Mouse (Mus musculus): Measurements from ENCODE around the gene H2-Q1.
"Not testable (repeated sequence)": the region's sequence is repeated elsewhere in the genome, so short reads cannot be mapped to it uniquely, and the experiment has no call there.

Gene H2-Q1
- long read RNA-seq, experiment 1, result 0 reads
- long read RNA-seq, experiment 2, result 0 reads

DNA sequence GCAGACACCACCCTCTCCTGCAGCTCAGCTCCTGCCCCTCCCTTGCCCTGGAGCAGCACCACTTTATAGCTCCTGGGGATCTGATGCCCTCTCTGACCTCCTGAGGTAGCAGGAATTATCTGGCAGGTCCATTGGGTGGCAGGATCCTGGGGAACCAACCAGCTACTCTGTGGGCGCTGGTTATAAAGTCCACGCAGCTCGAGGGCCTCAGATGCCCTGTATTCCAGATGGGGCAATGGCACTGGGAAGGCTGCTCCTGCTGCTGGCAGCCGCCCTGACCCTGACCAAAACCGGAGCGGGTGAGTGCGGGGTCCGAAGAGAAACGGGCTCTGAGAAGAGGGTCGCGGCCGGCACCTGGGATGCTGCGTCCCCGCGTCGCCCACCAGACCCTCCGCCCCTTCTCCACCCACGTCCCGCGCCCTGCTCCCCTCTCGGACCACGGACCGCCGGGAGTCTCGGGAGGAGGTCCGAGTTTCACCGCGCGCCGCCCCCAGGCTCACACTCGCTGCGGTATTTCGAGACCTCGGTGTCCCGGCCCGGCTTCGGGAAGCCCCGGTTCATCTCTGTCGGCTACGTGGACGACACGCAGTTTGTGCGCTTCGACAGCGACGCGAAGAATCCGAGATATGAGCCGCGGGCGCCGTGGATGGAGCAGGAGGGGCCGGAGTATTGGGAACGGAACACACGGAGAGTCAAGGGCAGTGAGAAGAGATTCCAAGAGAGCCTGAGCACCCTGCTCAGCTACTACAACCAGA, at the start of gene H2-Q1:
TSS of gene H2-Q1 (plus strand) at position 79 of the 755 bp plus-strand sequence.
- intact Hi-C loops (cut with DNase I), result no loop called here

GRCm38 (mm10) chr17:35272249-35272648, 48.0 kb upstream of the H2-Q1 start:
- intact Hi-C loops (cut with DNase I), result no loop called here

- intact Hi-C loops (cut with DNase I), result loop anchor here (2.0 kb wide), 1 partner anchor 16 kb away; no protein-coding TSS in a partner anchor
Measured at GRCm38 (mm10) chr17:35274770-35275169, 45.4 kb upstream of the H2-Q1 start.

GRCm38 (mm10) chr17:35276304-35276864, 43.8 kb upstream of the H2-Q1 start:
- intact Hi-C loops (cut with DNase I), result no loop called here

DNA sequence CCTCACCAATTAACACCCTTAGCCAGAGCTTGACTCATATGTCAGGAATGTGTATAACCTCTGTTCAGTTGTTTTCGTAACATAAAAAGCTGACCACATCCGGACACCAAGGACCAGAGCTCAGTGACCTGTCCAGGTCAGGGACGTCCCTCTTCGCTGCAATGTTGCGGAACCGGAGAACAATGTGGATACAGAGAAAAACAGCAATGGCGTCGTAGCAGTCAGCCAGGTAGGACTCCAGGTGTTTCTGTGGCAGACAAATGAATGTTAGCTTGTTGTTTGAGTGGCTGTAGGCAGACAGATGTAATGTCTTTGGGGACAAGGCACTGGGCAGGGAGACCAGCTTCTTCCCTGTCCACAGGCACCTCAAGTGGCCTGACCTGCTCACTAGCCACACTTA, 42.2 kb upstream of the H2-Q1 start:
- intact Hi-C loops (cut with DNase I), result no loop called here

GRCm38 (mm10) chr17:35278957-35279688, 41.1 kb upstream of the H2-Q1 start:
- intact Hi-C loops (cut with DNase I), result no loop called here

DNA sequence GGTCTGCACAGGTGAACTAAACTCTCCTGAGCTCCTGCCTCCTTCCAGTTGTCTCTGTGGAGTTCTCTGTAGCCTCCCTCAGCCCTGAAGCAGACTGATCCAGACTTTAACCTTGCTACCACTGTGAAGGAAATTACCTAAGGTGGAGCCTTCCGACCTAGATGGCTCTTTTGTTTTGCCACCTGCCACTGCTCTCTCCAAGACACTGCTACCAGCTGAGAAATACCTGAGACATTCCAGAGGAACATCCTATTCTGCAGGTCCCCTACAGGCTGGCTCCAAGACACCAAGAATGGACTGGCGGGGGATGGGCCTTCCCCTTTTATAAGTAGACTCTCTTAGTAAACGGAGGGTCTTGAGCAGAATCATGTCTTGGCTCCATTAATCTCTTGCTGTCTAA, 39.9 kb upstream of the H2-Q1 start:
- intact Hi-C loops (cut with DNase I), result no loop called here

DNA sequence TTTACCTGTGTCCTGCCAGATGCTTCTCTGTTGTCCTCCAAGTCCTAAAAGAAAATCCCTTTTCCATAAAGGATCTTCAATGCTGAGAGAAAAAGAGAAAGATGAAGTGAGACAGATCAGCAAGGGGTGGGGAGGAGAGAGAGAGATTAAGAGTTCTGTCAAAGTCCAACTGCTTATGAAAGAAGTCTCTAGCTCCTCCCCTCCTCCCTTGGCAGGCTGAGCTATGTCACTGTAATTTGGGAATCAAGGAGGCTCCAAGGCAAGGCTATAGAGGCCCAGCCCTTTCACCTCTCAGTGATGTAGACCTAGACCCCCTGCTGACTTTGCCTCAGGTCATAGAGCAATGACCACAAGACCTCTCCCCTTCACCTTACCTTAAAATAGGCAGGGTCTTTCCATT, 34.8 kb upstream of the H2-Q1 start:
- intact Hi-C loops (cut with DNase I), result no loop called here

GRCm38 (mm10) chr17:35295796-35296195, 24.4 kb upstream of the H2-Q1 start:
- intact Hi-C loops (cut with DNase I), result not testable (repeated sequence)

- intact Hi-C loops (cut with DNase I), result not testable (repeated sequence)
Measured at GRCm38 (mm10) chr17:35300261-35300945, 19.8 kb upstream of the H2-Q1 start.

DNA sequence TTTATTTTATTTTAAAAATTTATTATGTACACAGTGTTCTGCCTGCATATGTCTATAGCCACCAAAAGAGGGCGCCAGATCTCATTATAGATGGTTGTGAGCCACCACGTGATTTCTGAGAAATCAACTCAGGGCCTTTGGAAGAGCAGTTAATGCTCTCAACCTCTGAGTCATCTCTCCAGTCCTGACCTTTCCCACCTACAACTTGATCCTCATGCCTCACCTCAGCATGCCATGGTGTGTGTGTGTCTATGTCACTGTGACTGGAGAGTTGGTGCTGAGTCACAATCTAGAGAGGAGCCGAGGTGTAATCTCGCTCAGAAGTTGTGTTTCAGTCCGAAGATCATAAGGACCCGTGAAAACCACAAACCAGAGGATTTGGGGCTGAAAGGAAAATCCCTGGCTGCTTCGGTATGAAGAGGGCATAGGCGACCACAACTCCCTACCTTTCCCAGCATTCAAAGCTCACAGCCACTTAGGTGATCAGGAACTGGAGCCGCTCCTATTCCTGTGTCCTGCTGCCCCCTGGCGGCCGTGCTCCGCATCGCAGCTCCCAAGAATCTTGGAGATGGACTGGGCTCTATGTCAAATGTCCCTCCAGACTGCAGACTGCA, 18.5 kb upstream of the H2-Q1 start:
- intact Hi-C loops (cut with DNase I), result loop anchor here (1.0 kb wide), 1 partner anchor 1336 kb away; no protein-coding TSS in a partner anchor

DNA sequence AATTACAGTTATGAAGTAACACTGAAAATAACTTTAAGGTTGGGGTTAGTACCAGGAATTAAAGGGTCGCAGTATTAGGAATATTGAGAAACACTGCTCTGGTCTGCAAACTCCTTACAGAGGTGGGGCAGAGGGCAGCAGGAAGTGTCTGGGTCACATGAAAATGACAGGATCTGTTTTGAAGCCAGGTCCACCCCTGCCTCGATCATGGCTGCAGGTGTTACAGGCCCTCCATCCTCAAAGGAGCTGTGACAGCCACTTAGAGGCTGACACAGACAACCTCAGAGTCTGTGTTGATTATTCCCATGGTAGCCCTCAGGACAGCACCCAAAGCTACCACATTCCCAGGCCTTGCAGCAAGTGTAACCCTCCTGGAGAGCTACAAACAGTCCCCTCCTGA, 16.9 kb upstream of the H2-Q1 start:
- intact Hi-C loops (cut with DNase I), result no loop called here

DNA sequence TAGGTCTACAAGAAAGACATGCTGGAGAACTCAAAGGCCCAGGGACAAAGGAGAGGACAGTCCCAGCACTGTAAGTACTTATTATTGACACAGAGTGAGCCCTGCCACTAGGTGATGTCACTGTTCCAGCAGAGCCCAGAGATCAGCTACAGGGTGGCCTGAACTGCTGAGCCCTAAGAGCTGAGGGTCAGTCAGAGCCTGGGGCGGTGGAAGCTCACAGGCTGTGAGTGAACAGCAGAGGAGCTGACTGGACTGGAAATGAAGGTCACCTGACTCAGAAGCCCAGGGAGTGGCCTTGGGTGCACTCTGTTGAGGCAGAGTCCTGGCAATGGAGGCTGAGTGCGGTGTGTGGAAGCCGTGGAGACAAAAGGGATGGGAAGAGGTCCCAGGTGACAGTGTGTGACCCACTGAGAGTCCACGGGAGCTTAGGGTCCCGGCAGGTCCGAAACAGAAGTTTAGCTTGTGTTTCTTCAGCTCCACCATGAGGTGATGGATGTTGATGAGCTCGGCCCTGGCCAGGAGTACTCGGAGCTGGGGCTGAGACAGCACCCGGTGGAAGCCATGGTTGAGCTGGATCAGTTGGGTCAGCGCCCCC, 16.4 kb upstream of the H2-Q1 start:
- intact Hi-C loops (cut with DNase I), result no loop called here

DNA sequence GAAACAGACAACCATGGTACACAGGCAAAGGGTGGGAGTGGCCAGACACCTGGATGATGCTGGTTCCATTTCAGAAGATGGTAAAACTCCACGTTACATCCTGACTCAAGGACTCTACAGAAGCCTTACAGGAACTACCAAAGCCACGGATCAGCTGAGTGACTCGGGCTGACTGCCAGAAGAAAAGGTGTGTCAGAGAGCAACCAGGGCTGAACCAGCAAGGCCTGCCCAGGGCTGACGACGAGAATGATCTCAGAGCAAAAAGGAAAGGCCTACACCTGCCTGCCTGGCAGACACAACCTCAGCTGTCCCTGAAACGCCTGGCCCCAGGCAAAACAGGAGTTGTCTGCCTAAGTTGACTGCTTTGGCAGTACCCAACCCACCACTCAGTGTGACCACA, 15.7 kb upstream of the H2-Q1 start:
- intact Hi-C loops (cut with DNase I), result no loop called here

DNA sequence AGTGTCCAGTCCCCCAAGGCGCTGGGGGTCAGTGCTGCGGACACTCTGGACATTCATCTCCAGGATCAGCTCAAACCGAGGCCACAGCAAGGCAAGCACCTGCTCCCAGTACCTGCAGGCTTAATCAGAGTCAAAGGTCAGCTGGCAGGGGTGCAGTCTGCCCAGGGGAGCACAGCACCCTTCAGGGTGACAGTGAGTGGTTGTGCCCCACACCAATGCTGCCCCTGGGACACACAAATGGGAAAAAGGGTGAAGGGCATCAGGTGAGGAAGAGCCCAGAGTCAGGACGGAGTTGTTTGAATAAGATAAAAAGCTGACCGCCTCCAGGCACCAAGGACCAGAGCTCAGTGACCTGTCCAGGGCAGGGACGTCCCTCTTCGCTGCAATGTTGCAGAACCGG, 15.3 kb upstream of the H2-Q1 start:
- intact Hi-C loops (cut with DNase I), result not testable (repeated sequence)

DNA sequence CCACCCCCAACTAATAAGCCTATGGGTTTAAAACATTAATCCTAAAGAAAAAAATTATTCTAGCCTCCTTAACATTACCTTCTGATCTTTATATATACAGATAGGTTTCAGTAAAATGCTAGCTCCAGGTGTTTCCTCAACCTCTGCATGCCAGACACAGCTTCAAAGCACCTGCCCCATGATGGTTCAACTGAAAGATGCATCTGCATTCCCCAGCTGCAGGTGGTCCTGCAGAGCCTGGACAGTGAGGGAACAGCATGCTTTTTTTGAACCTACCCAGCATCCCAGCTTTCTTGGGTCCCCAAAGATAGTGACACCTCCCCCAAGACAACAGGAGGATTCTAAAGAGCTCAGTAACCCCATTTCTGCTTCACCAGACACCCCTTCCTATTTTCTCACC, 1.5 kb upstream of the H2-Q1 start:
- intact Hi-C loops (cut with DNase I), result loop anchor here (1.0 kb wide), 1 partner anchor 41 kb away; no protein-coding TSS in a partner anchor

DNA sequence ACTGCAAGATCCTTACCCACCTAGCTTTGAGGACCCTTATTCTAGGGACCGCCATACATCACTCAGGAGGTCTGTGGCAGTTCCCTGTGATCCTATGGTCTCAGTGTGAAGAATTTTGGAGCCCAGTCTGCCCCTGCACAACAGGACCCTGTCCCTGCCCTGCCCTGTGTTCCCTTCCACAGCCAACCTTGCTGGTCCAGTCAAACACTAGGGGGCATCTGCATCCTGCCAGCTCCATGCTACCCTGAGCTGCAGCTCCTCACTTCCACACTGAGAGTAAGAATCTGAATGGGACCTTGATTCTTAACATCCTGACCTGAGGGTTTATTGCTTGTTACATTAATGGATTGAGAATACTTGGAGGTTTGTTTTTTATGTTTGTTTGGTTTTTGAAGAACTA, 4.9 kb downstream of the H2-Q1 start:
- intact Hi-C loops (cut with DNase I), result not testable (repeated sequence)

DNA sequence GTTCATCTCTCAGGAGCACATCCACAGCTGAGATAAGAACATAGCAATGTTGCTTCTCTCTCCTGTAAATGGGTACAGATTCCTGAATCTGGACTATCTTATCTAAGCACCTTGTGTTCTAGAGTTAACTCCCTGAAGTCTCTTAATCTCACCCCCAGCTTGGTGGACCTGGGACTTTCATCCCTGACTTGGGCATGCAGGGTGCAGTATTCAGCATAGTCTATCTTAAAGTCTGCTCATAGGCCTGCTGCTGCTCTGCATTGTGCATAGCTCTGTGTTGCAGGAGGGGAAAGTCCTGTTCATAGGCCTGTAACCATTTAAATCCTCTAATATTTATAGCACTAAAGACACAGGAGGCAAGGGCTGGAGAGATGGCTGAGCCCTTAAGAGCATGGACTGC, 5.8 kb downstream of the H2-Q1 start:
- intact Hi-C loops (cut with DNase I), result not testable (repeated sequence)

GRCm38 (mm10) chr17:35329714-35330113, 9.5 kb downstream of the H2-Q1 start:
- intact Hi-C loops (cut with DNase I), result not testable (repeated sequence)

DNA sequence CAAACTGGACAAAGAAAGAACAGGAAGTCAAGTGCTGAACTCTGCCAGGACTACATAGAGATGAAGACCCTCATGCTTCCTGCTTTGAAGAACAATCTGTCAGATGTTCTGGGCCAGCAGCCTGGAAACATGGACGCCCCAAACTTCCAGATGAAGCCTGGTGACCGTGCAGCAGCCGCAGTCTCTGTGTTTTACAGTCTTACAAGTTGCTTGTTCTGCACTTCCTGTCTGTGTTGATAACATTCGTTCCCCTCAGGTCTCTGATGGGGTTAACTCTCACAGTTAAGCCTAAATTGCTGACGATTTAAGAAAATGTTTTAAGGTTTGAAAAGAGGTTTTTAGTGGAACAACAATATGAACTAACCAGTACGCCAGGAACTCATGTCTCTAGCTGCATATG, 11.3 kb downstream of the H2-Q1 start:
- intact Hi-C loops (cut with DNase I), result not testable (repeated sequence)

Measured in adrenal gland (tissue).